ENCODE assay signal across 18 mouse cellular contexts in the genomic region with DNA sequence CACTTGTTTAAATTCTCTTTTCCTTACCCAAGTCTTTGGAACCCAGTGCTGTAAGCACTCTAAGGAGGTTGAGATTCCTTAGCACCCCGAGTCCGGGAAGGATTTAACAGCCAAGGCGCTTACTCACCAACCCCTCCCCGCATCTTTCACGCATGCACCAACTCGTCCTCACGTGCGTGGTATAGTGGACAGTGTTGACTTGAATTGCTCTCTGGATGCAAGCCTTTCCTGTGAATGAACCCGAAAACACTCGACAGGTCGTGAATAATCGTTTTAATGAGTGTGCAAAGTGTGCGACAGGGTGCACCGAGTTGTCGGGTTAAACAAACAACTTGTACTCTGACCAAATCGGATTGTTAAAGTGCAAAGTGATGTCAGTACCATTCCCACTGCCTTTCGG. TPM values are rescaled to one million over a fixed set of nuclear protein-coding genes. Genes with fewer than 3 reads are reported as not detected.
A peak's percentile ranks its signal among the peaks of the same experiment; 100 is the strongest.
DNase-seq lines count a peak whose midpoint lies in the region; ATAC-seq lines count a peak whose summit lies in the region.
"Had no signal": no experiment of that assay in that cellular context is flagged by ENCODE, and none has a peak within 500 bp of the region (broad histone marks: within the 10 kb centered on the region; RNA-seq: fewer than 3 reads in every experiment).

No protein-coding gene starts in this region.

- DNase-seq in layer of hippocampus, adult 9-11 months, result peak; percentile 20
- DNase-seq in layer of hippocampus, postnatal 14 days (ENCODE audit: low spot score in 2 of 2), result no peak
- peak; percentile 54 for DNase-seq in right cerebral cortex, adult 18-20 months
- DNase-seq in right cerebral cortex, postnatal 14 days, result no peak
- DNase-seq in adrenal gland, adult 2 months, result no peak
- DNase-seq in kidney, adult 11 months, result no peak
- no peak for DNase-seq in urinary bladder, adult 18-20 months (ENCODE audit: low spot score in 2 of 2)
- DNase-seq: adrenal gland, postnatal 10 days; B cell, adult 2 months; heart, adult 11 months; kidney, adult 9 months; liver; lung, embryonic 14.5 days had no signal

- H3K4me1 ChIP-seq in forebrain, embryonic 12.5 days, result no peaks in the 10 kb centered on the region

- H3K9ac ChIP-seq in forebrain, embryonic 12.5 days, result peak overlapping the region; percentile 78
- H3K9ac ChIP-seq: heart, embryonic 15.5 days; lung, embryonic 14.5 days had no signal

- peak; percentile 21; the same call in 1 of the 2 replicates for ATAC-seq in forebrain, embryonic 12.5 days (ENCODE audit: low FRiP score)
- ATAC-seq: hindbrain, postnatal 0 days had no signal

- peak overlapping the region; percentile 42 for H3K4me3 ChIP-seq in forebrain, embryonic 12.5 days (replicated peaks)
- H3K4me3 ChIP-seq: heart, embryonic 15.5 days had no signal

- H3K36me3 ChIP-seq in forebrain, embryonic 12.5 days (replicated peaks), result no peaks in the 10 kb centered on the region
- H3K36me3 ChIP-seq: heart, embryonic 15.5 days had no signal

- peak overlapping the region; percentile 92 for H3K27ac ChIP-seq in forebrain, embryonic 12.5 days
- H3K27ac ChIP-seq: heart, embryonic 15.5 days; hindbrain, postnatal 0 days had no signal

- H3K27me3 ChIP-seq in forebrain, embryonic 12.5 days, result peaks cover 25% of the 10 kb centered on the region

- H3K9me3 ChIP-seq in forebrain, embryonic 12.5 days, result no peaks in the 10 kb centered on the region
- H3K9me3 ChIP-seq: heart, embryonic 15.5 days had no signal

- H3K4me2 ChIP-seq in forebrain, embryonic 12.5 days, result peak overlapping the region; percentile 58
- H3K4me2 ChIP-seq: heart, embryonic 15.5 days; lung, embryonic 14.5 days had no signal

- under 1% methylated on average over 17 of the region's 17 CpGs for WGBS in forebrain, embryonic 12.5 days

RNA-seq across cellular contexts. Expression of a gene that starts 9.9 kb away (rescaled TPM):
- total RNA-seq in layer of hippocampus, postnatal 14 days (2021), result 10 to 100 TPM; 11.4 to 12.2 TPM
- 1.9 and 2.2 TPM in 2 replicates for polyA plus RNA-seq in forebrain, embryonic 12.5 days (2016; fragmentation: Nextera tagmentation; extraction: Ambion mirVana)
- total RNA-seq in adrenal gland, adult 2 months (2021), result not detected
- polyA plus RNA-seq in adrenal gland, adult 2 months (2012; rRNA removed), result not detected in 2 replicates
- total RNA-seq: hindbrain, postnatal 0 days; megakaryocyte progenitor cell, adult 5-6 weeks had no signal
- polyA plus RNA-seq: heart, embryonic 15.5 days; hindbrain, postnatal 0 days; lung, embryonic 14.5 days; urinary bladder, adult 2 months had no signal

RNA-seq across cellular contexts. Expression of a gene that starts 12.4 kb away (rescaled TPM):
- 100 to 1,000 TPM; 161 to 166 TPM for total RNA-seq in layer of hippocampus, postnatal 14 days (2021)
- polyA plus RNA-seq in forebrain, embryonic 12.5 days (2016; fragmentation: Nextera tagmentation; extraction: Ambion mirVana), result 59.7 and 68.4 TPM in 2 replicates
- total RNA-seq in adrenal gland, adult 2 months (2021), result not detected
- not detected in 2 replicates for polyA plus RNA-seq in adrenal gland, adult 2 months (2012; rRNA removed)
- total RNA-seq: megakaryocyte progenitor cell, adult 5-6 weeks had no signal
- polyA plus RNA-seq: heart, embryonic 15.5 days; hindbrain, postnatal 0 days; urinary bladder, adult 2 months had no signal

Comparison
In these comparisons a context has a peak if more than half of its experiments do, and no peak if none do; other contexts are left out.
1. DNase-seq: peak in layer of hippocampus, adult 9-11 months (single experiment) and right cerebral cortex, adult 18-20 months (single experiment); none in layer of hippocampus, postnatal 14 days (0 of 2), right cerebral cortex, postnatal 14 days (single experiment), adrenal gland, adult 2 months (single experiment), kidney, adult 11 months (single experiment) and urinary bladder, adult 18-20 months (0 of 2).
2. RNA of a gene that starts 9.9 kb away (total RNA-seq): 11.4 to 12.2 TPM in layer of hippocampus, postnatal 14 days; not detected in adrenal gland, adult 2 months; every median in the first group is over 10 times any median in the second.
3. RNA of a gene that starts 12.4 kb away (total RNA-seq): 161 to 166 TPM in layer of hippocampus, postnatal 14 days; not detected in adrenal gland, adult 2 months; every median in the first group is over 100 times any median in the second.